Mouse (Mus musculus) urinary bladder, postnatal 4 days (tissue): ENCODE data around the gene Amd2.

Experiments
- DNase-seq, 2 experiments: peaks; one replicate each; pipeline ENCODE4 v3.0.0; 2021 to 2022; ENCODE audit warnings: low spot score in 2 of 2

Amd2 gene

GRCm38 (mm10) chr10:35711792-35712191, at the start of gene Amd2:
Amd2 (minus strand) TSS chr10:35711892.
- DNase-seq, result no peak

- DNase-seq, result no peak
Measured at GRCm38 (mm10) chr10:35761280-35761679, 49.6 kb upstream of the Amd2 start.

- no peak for DNase-seq
Measured at GRCm38 (mm10) chr10:35737639-35738038, 25.9 kb upstream of the Amd2 start.

- DNase-seq, result no peak
Measured at GRCm38 (mm10) chr10:35714266-35714665, 2.6 kb upstream of the Amd2 start.
